Mouse (Mus musculus): ENCODE data around the gene Cdc37. TPM values are rescaled to one million over a fixed set of nuclear protein-coding genes. Genes with fewer than 3 reads are reported as not detected.
"Not testable (repeated sequence)": the region's sequence is repeated elsewhere in the genome, so short reads cannot be mapped to it uniquely, and the experiment has no call there.

Cdc37 gene
- 276 and 280 TPM in 2 replicates for polyA plus RNA-seq (2015; fragmentation: Nextera tagmentation; extraction: Ambion mirVana)

DNA sequence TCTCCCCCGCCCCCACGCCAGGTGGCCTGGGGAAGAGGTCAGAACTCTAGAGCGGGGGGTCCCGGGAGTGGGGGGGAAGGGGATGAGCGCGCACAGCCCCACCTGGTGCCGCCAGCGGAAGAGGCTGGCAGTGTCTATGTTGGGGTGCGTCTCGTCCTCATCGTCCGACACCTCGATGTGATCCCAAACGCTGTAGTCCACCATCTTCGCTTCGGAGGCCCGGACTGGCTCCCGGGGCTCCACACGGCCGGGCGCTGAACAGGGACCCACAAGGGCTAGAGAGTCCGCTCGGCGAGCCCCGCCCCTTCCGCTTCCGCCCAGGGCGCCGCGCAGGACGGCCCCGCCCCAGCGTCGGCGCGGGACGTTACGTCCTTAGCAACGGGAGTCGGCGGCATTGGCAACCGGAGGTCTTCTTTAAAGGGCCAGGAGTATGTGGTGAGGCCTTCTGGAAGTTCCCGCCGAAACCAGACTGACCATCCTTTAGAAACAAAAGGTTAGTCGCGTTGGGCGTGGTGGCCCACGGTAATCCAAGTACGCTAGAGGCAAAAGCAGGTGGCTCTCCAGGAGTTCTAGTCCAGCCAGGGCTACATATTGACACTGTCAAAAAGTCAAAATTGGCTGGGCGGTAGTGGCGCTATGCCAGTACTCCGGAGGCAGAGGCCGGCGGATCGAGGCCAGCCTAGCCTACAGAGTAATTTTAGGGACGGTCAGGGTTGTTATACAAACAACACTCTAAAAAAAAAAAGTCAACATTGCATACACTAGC is at the start of gene Cdc37:
Cdc37 (minus strand) TSS at position 329 of the 766 bp plus-strand sequence.
- 3% methylated on average over 56 of the region's 56 CpGs for WGBS
- peak within 1 kb of the TSS; percentile 71 for H3K4me3 ChIP-seq (replicated peaks)

DNA sequence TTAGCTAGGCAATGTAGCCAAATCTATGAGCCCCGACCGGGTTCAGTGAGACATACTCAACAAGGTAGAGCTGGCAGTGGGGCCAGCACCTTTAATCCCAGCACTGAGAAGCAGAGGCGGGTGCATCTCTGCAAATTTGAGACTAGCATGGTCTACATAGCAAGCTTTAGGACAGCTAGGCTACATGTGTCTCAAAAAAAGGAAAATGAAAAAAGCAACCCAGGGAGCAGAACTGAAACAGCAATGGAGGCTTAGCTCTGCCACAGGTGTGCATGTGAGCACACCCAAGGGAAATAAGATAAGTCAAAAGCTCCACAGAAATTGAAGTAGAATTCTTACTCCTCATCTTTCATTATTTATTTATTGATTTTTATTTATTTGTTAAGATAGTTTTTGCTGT is 49.2 kb upstream of the Cdc37 start:
- WGBS, result 89% methylated on average over 3 of the region's 3 CpGs
- H3K9ac ChIP-seq, result no peak overlapping the region

More for the DNA sequence above, at the start of gene Cdc37:
- no peaks in the 10 kb centered on the region for H3K27me3 ChIP-seq (replicated peaks)
- H3K9me3 ChIP-seq, result no peaks in the 10 kb centered on the region
- ATAC-seq, result peak; percentile 95
- H3K36me3 ChIP-seq, result 0 out of 2 replicates have a peak, but pooled peaks cover 2% of the 10 kb centered on the region
- H3K4me2 ChIP-seq (replicated peaks), result peak within 1 kb of the TSS; percentile 81
- peaks cover 54% of the 10 kb centered on the region for H3K4me1 ChIP-seq (replicated peaks)
- peak within 1 kb of the TSS; percentile 84 for H3K9ac ChIP-seq
- peak within 1 kb of the TSS; percentile 81 for H3K27ac ChIP-seq

DNA sequence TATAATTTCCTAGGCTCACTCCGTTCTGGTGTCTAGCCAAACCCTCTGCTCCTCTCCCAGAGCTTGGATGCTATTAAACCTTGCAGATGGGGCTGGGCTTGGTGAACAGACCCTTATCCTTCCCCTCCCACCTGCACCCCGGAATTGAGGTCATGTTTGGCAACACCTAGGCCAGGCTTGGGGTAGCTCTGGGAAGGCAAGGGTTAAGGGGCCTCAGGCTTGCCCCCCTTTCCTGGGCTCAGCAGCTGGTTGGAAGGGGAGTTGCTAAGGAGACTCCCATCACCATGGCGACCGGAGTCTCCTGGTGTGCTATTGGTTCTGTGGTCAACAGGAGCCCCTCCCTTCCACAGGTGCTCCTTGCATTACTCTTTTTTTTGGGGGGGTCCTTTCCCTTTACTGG is 48.2 kb upstream of the Cdc37 start:
- Histone ChIP-seq H3K36me3 (no peaks in the 10 kb centered on the region), H3K27me3 (replicated peaks) (no peaks in the 10 kb centered on the region), H3K27ac (no peak overlapping the region), H3K9me3 (no peaks in the 10 kb centered on the region), H3K4me3 (replicated peaks) (no peak overlapping the region), H3K4me2 (replicated peaks) (0 out of 2 replicates have a peak overlapping the region, but pooled peaks have one; percentile 60), H3K9ac (no peak overlapping the region), H3K4me1 (replicated peaks) (peaks cover 13% of the 10 kb centered on the region)
- WGBS, result 27% methylated on average over 4 of the region's 4 CpGs
- ATAC-seq, result 0 out of 2 replicates have a peak, but pooled peaks have one; percentile 13

More for the DNA sequence above, 49.2 kb upstream of the Cdc37 start:
- Histone ChIP-seq H3K36me3 (no peaks in the 10 kb centered on the region), H3K27me3 (replicated peaks) (no peaks in the 10 kb centered on the region), H3K4me1 (replicated peaks) (peaks cover 13% of the 10 kb centered on the region), H3K4me3 (replicated peaks) (no peak overlapping the region), H3K4me2 (replicated peaks) (no peak overlapping the region), H3K9me3 (no peaks in the 10 kb centered on the region), H3K27ac (no peak overlapping the region)
- no peak for ATAC-seq

DNA sequence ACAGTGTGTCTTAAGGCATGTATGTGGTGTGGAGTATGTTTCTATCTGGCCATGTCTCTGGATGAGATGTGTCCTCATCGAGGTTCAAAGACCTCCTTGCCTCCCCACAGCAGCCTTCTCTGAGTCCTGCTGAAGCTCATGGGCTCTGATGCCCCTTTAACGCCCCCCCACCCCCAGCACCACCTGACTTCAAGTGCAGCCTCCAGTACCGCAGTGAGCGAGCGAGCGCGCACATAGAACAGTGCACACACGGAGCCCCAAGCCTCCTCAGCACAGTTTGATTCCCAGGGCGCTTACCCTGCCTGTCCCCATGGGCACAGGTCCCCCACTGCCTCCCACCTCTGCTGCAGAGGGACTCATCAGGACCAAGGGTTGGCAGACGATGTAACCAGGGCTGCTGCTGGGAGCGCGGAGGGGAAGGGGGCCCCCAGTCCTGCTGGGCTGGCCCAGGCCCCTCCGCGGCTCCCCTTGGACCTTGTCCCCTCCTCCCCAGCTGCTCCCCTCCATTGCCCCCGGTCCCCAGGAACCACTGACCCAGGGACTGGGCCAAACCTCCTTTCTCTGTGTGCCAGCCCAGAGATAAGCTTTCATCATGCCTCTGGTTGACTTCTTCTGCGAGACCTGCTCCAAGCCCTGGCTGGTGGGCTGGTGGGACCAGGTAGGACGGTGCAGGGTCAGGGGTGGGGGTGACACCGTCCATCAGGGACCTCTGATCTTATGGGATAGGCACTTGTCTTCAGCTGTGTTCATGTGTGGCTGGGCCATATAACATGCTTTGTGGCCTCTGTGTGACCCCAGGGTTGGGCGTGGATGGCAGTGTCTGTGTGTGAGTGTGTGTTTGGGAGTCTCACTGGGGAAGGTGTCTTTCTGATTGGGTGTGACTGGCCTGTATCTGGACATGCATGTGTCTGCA is 47.0 kb upstream of the Cdc37 start:
- H3K4me2 ChIP-seq (replicated peaks), result peak overlapping the region; percentile 60
- H3K4me3 ChIP-seq (replicated peaks), result peak overlapping the region; percentile 28
- ATAC-seq, result peak; percentile 65
- no peaks in the 10 kb centered on the region for H3K27me3 ChIP-seq (replicated peaks)
- peak overlapping the region; percentile 34; the same call in 1 of the 2 replicates for H3K9ac ChIP-seq
- H3K27ac ChIP-seq, result no peak overlapping the region
- no peaks in the 10 kb centered on the region for H3K9me3 ChIP-seq
- WGBS, result 38% methylated on average over 19 of the region's 19 CpGs
- peaks cover 13% of the 10 kb centered on the region for H3K4me1 ChIP-seq (replicated peaks)
- H3K36me3 ChIP-seq, result no peaks in the 10 kb centered on the region

DNA sequence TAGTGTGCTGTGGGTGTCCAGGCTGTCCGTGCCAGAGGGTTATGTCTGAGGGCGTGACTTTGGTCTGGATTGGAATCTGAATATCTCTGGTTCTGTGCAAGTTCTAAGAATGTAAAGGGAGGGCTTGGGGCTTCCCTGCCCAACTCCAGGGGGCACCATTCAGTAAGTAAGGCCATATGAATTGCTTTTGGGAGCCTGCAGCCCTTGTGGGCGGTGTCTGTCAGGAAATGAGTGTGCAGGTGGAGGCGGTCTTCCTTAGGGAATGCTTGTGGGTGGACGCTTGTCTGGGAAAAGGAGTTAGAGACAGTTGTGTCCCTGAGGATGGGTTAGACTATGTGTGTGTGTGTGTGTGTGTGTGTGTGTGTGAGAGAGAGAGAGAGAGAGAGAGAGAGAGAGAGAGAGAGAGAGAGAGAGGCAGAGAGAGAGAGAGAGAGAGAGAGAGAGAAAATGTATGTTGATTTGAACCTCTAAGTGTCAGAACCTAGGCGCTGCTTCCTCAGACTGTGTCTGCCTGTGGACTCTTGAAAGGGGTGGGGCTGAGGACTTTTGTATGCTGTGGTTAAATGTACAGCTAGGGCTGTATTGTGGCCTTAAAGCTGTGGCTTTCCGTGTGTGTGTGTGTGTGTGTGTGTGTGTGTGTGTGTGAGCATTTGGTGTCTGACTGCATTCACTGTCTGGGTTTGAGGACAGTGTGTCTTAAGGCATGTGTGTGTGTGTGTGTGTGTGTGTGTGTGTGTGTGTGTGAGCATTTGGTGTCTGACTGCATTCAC is 46.1 kb upstream of the Cdc37 start:
- 53% methylated on average over 7 of the region's 7 CpGs for WGBS

DNA sequence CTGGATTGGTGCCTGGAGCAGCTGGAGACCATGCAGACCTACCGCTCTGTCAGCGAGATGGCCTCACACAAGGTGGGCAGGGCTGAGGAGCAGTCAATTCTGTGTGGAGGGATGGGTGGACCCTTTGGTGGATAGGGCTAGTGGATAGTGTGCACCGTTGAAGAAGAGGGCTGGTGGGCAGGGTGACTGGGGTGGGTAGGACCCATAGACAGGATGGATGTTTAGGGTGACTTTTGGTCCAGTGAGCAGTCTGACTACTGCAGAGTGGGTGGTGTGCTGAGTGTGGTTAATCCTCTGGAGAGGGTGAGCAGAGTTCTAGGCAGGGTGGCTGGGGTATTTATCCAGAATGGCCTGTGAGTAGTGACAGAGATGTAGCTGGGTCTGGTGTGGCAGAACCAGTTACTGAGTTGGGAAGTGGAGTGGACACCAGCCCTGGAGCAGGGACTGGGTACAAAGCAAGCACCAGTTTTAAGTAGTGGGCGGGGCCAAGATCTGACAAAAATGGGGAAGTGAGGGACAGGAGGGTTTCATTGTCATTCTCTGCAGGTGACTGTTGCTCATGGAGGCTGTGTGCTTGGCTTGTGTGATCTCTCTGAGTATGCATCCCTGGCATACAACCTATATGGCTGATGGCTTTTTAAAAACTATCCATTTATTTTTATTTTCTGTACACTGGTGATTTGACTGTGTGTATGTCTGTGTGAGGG is 45.2 kb upstream of the Cdc37 start:
- ATAC-seq, result no peak

More for the DNA sequence above, 46.1 kb upstream of the Cdc37 start:
- peaks cover 13% of the 10 kb centered on the region for H3K4me1 ChIP-seq (replicated peaks)
- ATAC-seq, result peak; percentile 65
- H3K9ac ChIP-seq; H3K27me3 ChIP-seq (replicated peaks); H3K4me3 ChIP-seq (replicated peaks); H3K36me3 ChIP-seq; H3K9me3 ChIP-seq; H3K27ac ChIP-seq; H3K4me2 ChIP-seq (replicated peaks): not testable (repeated sequence)

DNA sequence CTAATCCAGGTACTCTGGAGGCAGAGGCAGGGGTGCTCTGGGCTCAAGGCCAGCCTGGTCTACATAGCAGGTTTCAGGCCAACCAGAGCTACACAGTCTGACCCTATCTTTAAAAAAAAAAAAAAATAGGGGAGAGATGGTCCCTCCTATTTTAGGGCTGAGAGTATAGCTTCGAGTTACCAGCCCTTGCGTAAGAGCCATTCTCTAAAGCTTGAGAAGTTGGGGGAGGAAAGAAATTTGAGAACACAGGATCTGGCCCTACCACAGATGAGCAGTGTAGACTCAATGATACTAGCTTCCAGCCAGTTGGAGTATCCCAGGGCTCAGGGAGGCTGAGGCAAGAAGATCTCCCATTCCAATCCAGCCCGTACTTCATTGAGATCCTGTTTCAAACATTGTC is 44.0 kb upstream of the Cdc37 start:
- H3K4me2 ChIP-seq (replicated peaks), result no peak overlapping the region
- no peak for ATAC-seq
- WGBS, result 85% methylated on average over 3 of the region's 3 CpGs
- H3K27ac ChIP-seq, result no peak overlapping the region
- no peaks in the 10 kb centered on the region for H3K9me3 ChIP-seq
- peaks cover 13% of the 10 kb centered on the region for H3K4me1 ChIP-seq (replicated peaks)
- H3K9ac ChIP-seq, result no peak overlapping the region
- no peaks in the 10 kb centered on the region for H3K36me3 ChIP-seq
- H3K4me3 ChIP-seq (replicated peaks), result no peak overlapping the region
- no peaks in the 10 kb centered on the region for H3K27me3 ChIP-seq (replicated peaks)

More for the DNA sequence above, 45.2 kb upstream of the Cdc37 start:
- Histone ChIP-seq H3K9me3 (no peaks in the 10 kb centered on the region), H3K4me3 (replicated peaks) (no peak overlapping the region), H3K4me2 (replicated peaks) (no peak overlapping the region), H3K4me1 (replicated peaks) (peaks cover 13% of the 10 kb centered on the region), H3K27me3 (replicated peaks) (no peaks in the 10 kb centered on the region), H3K36me3 (no peaks in the 10 kb centered on the region), H3K27ac (no peak overlapping the region), H3K9ac (no peak overlapping the region)
- 85% methylated on average over 4 of the region's 4 CpGs for WGBS

DNA sequence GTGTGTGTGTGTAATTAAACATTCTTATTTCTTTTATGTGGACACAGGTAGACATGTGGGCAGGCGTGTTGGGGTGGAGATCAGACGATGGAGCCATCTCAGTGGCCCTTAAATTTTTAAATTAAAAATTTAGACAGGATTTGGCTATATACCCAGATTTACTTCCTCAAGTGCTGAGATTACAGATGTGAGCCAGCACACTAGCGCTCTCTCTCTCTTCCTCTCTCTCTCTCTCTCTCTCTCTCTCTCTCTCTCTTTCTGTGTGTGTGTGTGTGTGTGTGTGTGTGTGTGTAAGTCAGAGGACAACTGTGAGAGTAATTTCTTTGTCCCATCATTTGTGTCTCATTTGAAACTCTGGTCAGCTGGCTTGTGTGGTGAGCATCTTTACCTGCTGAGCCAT is 40.9 kb upstream of the Cdc37 start:
- Histone ChIP-seq H3K27ac (no peak overlapping the region), H3K4me2 (replicated peaks) (no peak overlapping the region), H3K4me1 (replicated peaks) (no peaks in the 10 kb centered on the region), H3K36me3 (no peaks in the 10 kb centered on the region), H3K9me3 (no peaks in the 10 kb centered on the region), H3K27me3 (replicated peaks) (no peaks in the 10 kb centered on the region), H3K4me3 (replicated peaks) (no peak overlapping the region), H3K9ac (no peak overlapping the region)
- ATAC-seq, result no peak
- WGBS, result 79% methylated on average over 3 of the region's 3 CpGs

DNA sequence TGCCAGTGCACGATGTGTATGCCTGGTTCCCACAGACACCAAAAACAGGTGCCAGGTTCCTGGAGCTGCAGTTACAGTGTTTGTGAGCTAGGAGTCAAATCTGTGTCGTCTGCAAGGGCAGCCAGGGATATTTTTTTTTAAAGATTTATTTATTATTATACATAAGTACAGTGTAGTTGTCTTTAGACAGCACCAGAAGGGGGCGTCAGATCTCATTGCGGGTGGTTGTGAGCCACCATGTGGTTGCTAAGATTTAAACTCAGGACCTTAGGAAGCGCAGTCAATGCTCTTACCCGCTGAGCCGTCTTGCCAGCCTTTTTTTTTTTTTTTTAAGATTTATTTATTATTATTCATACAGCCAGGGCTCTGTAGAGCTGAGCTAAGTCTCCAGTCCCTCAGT is 40.1 kb upstream of the Cdc37 start:
- Histone ChIP-seq H3K4me2 (replicated peaks) (no peak overlapping the region), H3K36me3 (no peaks in the 10 kb centered on the region), H3K4me1 (replicated peaks) (no peaks in the 10 kb centered on the region), H3K27ac (no peak overlapping the region), H3K4me3 (replicated peaks) (no peak overlapping the region), H3K27me3 (replicated peaks) (no peaks in the 10 kb centered on the region), H3K9me3 (no peaks in the 10 kb centered on the region), H3K9ac (no peak overlapping the region)
- WGBS, result 43% methylated on average over 7 of the region's 7 CpGs
- no peak for ATAC-seq

DNA sequence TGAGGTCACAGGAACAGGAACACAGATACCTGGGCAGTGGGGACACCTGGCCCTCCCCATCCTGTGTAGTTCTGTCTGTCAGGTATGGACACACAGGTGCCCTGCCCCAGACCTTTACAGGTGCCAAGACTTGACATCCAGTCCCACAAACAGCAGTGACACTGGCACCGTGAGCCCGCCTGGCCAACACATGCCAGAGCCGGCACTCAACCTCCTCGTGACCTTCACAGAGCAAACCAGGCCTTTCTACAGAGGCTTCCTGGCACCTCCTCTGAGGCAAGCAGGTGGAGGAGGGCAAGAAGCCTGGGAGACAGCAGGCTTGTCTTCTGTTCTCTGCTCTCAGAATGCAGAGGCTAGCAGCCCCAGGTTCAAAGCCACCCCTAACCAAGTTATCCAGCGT is 35.7 kb upstream of the Cdc37 start:
- peaks cover 20% of the 10 kb centered on the region for H3K4me1 ChIP-seq (replicated peaks)
- 84% methylated on average over 5 of the region's 5 CpGs for WGBS
- H3K9me3 ChIP-seq, result no peaks in the 10 kb centered on the region
- ATAC-seq, result no peak
- no peak overlapping the region for H3K27ac ChIP-seq
- no peak overlapping the region for H3K9ac ChIP-seq
- no peak overlapping the region for H3K4me2 ChIP-seq (replicated peaks)
- H3K27me3 ChIP-seq (replicated peaks), result no peaks in the 10 kb centered on the region
- H3K4me3 ChIP-seq (replicated peaks), result no peak overlapping the region
- no peaks in the 10 kb centered on the region for H3K36me3 ChIP-seq

DNA sequence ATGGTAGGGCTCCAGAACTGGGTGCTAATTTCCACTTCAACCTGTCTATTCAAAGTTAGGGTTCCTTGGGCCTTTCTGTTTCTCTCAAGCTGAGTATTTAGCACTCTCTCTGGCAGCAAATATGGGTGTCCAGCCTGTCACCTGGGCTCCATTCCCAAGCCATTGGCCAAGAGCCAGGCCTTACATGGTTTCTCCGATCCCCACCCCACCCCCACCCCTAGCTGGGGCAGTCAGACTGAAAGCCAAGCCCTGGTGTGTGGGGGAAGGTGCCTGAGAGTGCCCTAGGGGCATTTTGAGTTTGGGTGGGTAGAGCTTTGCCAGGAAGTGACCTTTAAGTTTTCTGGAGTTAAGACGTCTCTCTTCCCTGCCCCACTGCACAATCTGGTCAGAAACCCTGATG is 35.0 kb upstream of the Cdc37 start:
- Histone ChIP-seq H3K27ac (no peak overlapping the region), H3K4me2 (replicated peaks) (peak overlapping the region; percentile 74; the same call in 1 of the 2 replicates), H3K4me1 (replicated peaks) (peaks cover 20% of the 10 kb centered on the region), H3K4me3 (replicated peaks) (no peak overlapping the region), H3K9me3 (no peaks in the 10 kb centered on the region), H3K9ac (no peak overlapping the region), H3K36me3 (no peaks in the 10 kb centered on the region), H3K27me3 (replicated peaks) (no peaks in the 10 kb centered on the region)
- ATAC-seq, result no peak
- 39% methylated on average over 2 of the region's 2 CpGs for WGBS

Measured in intestine, embryonic 15.5 days (tissue).